Mouse (Mus musculus): ENCODE results near the gene Ccdc137. TPM values are rescaled to one million over a fixed set of nuclear protein-coding genes. Genes with fewer than 3 reads are reported as not detected.

Ccdc137 gene
- total and polyA plus RNA-seq, 2 experiments: 4.6 to 8.7 TPM

DNA sequence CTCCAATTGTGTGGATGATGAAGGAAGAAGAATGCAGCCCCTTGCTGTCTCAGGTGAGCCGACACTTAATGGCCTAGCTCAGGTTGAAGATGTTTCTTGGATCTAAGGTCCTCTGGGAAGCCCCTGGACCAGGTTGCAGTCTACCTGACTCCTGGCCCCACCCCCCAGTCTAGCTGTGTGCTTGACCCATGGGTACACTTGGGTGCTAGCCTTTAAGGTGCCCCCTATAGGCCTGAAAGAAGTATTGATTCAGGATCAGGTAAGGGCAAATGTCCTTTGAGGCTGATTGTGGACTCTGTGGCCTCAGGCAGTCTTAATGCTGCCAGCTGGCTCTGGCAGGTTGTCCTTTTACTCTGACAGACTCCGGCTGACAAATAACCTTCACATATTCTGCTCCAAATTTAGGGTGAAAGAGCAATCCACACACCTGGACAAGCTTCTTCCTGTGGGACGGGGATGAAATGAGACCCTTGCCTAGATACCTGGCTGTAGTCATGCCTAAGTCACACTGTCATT, 15.1 kb upstream of the Ccdc137 start:
- 49% methylated on average over 3 of the region's 3 CpGs for WGBS
- peak; percentile 91 for DNase-seq (ENCODE audit: extremely low read depth, low read depth, low spot score)
- H3K4me1 ChIP-seq (ENCODE audit: control insufficient read depth, insufficient read depth, low read length): peaks cover 13% of the 10 kb centered on the region
- TF ChIP-seq CTCF (IDR thresholded peaks at IDR 0.05; ENCODE audit: low read depth, low read length) (peak; percentile 37), POLR2A (IDR thresholded peaks at IDR 0.05; ENCODE audit: extremely low read depth, insufficient read depth, low read length) (no peak)
- peak overlapping the region; percentile 64 for H3K27ac ChIP-seq (replicated peaks; ENCODE audit: insufficient read depth, low read depth, low read length)
- H3K27me3 ChIP-seq (ENCODE audit: control insufficient read depth, insufficient read depth, low read length): no peaks in the 10 kb centered on the region
- H3K9ac ChIP-seq (ENCODE audit: low read depth, low read length): no peak overlapping the region
- H3K79me2 ChIP-seq (ENCODE audit: control insufficient read depth, insufficient read depth, low read length): no peaks in the 10 kb centered on the region
- H3K36me3 ChIP-seq (ENCODE audit: control insufficient read depth, insufficient read depth, low read length): no peaks in the 10 kb centered on the region
- no peak overlapping the region for H3K4me3 ChIP-seq (ENCODE audit: insufficient read depth, low read depth, low read length)

DNA sequence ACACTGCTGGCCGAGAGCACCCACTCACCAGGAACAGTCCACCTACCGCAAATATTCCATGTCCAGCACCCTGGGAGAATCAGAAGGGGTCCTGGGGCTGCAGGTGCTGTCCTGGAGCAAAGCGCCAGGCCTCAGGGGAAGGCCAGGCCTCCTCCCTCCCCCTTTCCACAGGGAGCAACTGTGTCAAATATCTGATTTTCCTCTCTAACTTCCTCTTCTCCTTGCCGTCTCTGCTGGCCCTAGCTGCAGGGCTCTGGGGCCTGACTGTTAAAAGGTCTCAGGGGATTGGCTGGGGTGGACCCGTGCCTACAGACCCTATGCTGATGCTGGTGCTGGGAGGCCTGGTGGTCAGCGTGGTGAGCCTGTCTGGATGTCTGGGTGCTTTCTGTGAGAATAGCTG, 13.8 kb upstream of the Ccdc137 start:
- H3K9ac ChIP-seq (ENCODE audit: low read depth, low read length): no peak overlapping the region

DNA sequence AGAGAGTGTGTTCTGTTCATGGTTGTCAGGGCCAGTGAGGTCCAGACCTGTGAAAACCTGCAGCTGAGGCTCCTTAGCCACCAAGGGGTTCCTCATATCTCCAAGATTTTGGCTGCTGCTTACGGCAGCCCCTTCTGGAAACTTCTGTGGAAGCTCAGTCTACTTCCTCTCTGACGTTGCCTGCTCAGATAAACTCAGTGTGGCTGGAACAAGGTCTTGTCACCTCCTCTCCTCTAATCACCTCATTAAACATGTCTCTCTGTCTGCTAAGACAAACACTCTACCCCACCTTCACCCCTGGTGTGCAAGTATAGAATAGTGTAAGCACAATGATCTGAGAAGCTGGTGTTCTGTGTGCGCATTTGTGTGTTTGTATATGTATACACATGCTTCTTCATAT, 12.4 kb upstream of the Ccdc137 start:
- Histone ChIP-seq H3K36me3 (ENCODE audit: control insufficient read depth, insufficient read depth, low read length) (no peaks in the 10 kb centered on the region), H3K27ac (replicated peaks; ENCODE audit: insufficient read depth, low read depth, low read length) (no peak overlapping the region), H3K9ac (ENCODE audit: low read depth, low read length) (no peak overlapping the region), H3K4me1 (ENCODE audit: control insufficient read depth, insufficient read depth, low read length) (peaks cover 9% of the 10 kb centered on the region), H3K4me3 (ENCODE audit: insufficient read depth, low read depth, low read length) (no peak overlapping the region), H3K79me2 (ENCODE audit: control insufficient read depth, insufficient read depth, low read length) (no peaks in the 10 kb centered on the region), H3K27me3 (ENCODE audit: control insufficient read depth, insufficient read depth, low read length) (no peaks in the 10 kb centered on the region)
- WGBS: 82% methylated on average over 3 of the region's 3 CpGs
- no peak for DNase-seq (ENCODE audit: extremely low read depth, low read depth, low spot score)
- TF ChIP-seq POLR2A (IDR thresholded peaks at IDR 0.05; ENCODE audit: extremely low read depth, insufficient read depth, low read length): no peak
- no peak for TF ChIP-seq CTCF (IDR thresholded peaks at IDR 0.05; ENCODE audit: low read depth, low read length)

More for the DNA sequence above, 13.8 kb upstream of the Ccdc137 start:
- H3K36me3 ChIP-seq (ENCODE audit: control insufficient read depth, insufficient read depth, low read length): no peaks in the 10 kb centered on the region
- no peaks in the 10 kb centered on the region for H3K79me2 ChIP-seq (ENCODE audit: control insufficient read depth, insufficient read depth, low read length)
- TF ChIP-seq CTCF (IDR thresholded peaks at IDR 0.05; ENCODE audit: low read depth, low read length) (no peak), POLR2A (IDR thresholded peaks at IDR 0.05; ENCODE audit: extremely low read depth, insufficient read depth, low read length) (no peak)
- no peak overlapping the region for H3K4me3 ChIP-seq (ENCODE audit: insufficient read depth, low read depth, low read length)
- 82% methylated on average over 6 of the region's 6 CpGs for WGBS
- no peak for DNase-seq (ENCODE audit: extremely low read depth, low read depth, low spot score)
- peaks cover 9% of the 10 kb centered on the region for H3K4me1 ChIP-seq (ENCODE audit: control insufficient read depth, insufficient read depth, low read length)
- no peaks in the 10 kb centered on the region for H3K27me3 ChIP-seq (ENCODE audit: control insufficient read depth, insufficient read depth, low read length)
- no peak overlapping the region for H3K27ac ChIP-seq (replicated peaks; ENCODE audit: insufficient read depth, low read depth, low read length)

DNA sequence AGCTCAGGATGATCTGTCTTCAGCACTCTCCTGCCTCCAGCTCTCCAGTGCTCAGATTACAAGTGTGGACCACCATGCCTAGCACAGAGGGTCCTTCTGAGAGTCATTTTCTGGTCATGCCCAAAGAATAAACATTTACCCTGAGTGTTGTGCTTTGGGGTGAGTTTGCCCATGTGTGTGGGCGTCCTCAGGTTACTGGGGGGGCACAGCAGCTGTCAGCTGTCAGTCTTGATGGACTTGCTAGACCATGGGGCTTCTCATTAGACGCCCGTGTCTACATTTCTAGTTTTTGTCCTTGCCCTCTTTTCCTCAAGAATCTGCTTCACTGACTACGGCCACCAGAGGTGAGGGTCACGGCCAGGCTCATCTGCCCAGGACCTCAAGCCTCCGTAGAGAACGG, 10.7 kb upstream of the Ccdc137 start:
- no peak overlapping the region for H3K27ac ChIP-seq (replicated peaks; ENCODE audit: insufficient read depth, low read depth, low read length)
- 92% methylated on average over 7 of the region's 7 CpGs for WGBS
- H3K9ac ChIP-seq (ENCODE audit: low read depth, low read length): no peak overlapping the region
- H3K4me3 ChIP-seq (ENCODE audit: insufficient read depth, low read depth, low read length): no peak overlapping the region
- H3K36me3 ChIP-seq (ENCODE audit: control insufficient read depth, insufficient read depth, low read length): no peaks in the 10 kb centered on the region
- H3K27me3 ChIP-seq (ENCODE audit: control insufficient read depth, insufficient read depth, low read length): no peaks in the 10 kb centered on the region
- no peaks in the 10 kb centered on the region for H3K79me2 ChIP-seq (ENCODE audit: control insufficient read depth, insufficient read depth, low read length)
- peaks cover 9% of the 10 kb centered on the region for H3K4me1 ChIP-seq (ENCODE audit: control insufficient read depth, insufficient read depth, low read length)
- DNase-seq (ENCODE audit: extremely low read depth, low read depth, low spot score): no peak
- TF ChIP-seq CTCF (IDR thresholded peaks at IDR 0.05; ENCODE audit: low read depth, low read length): no peak
- no peak for TF ChIP-seq POLR2A (IDR thresholded peaks at IDR 0.05; ENCODE audit: extremely low read depth, insufficient read depth, low read length)

DNA sequence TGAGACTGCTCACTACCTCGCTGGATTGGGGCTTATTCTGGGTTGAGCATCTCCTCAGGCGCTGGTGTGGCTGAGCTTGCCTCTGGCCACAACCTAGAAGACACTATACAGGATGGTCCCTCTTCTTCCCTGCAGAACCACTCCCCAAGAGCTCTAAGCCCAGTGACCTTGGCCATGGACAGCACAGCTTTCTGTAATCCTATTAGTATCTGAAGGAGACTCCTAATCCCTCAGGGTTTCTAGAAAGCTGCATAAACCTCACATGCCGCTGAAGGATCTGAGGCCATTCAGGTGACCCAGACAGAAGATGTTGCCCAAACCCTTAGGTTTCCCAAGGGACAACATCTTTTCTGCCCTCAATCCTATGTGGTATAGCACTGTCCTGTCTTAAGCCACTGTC, 5.7 kb upstream of the Ccdc137 start:
- no peak for DNase-seq (ENCODE audit: extremely low read depth, low read depth, low spot score)
- 83% methylated on average over 3 of the region's 3 CpGs for WGBS
- H3K4me3 ChIP-seq (ENCODE audit: insufficient read depth, low read depth, low read length): no peak overlapping the region
- no peaks in the 10 kb centered on the region for H3K27me3 ChIP-seq (ENCODE audit: control insufficient read depth, insufficient read depth, low read length)
- H3K36me3 ChIP-seq (ENCODE audit: control insufficient read depth, insufficient read depth, low read length): no peaks in the 10 kb centered on the region
- H3K9ac ChIP-seq (ENCODE audit: low read depth, low read length): no peak overlapping the region
- H3K79me2 ChIP-seq (ENCODE audit: control insufficient read depth, insufficient read depth, low read length): no peaks in the 10 kb centered on the region
- no peak overlapping the region for H3K27ac ChIP-seq (replicated peaks; ENCODE audit: insufficient read depth, low read depth, low read length)
- no peaks in the 10 kb centered on the region for H3K4me1 ChIP-seq (ENCODE audit: control insufficient read depth, insufficient read depth, low read length)
- TF ChIP-seq POLR2A (IDR thresholded peaks at IDR 0.05; ENCODE audit: extremely low read depth, insufficient read depth, low read length): no peak
- no peak for TF ChIP-seq CTCF (IDR thresholded peaks at IDR 0.05; ENCODE audit: low read depth, low read length)

DNA sequence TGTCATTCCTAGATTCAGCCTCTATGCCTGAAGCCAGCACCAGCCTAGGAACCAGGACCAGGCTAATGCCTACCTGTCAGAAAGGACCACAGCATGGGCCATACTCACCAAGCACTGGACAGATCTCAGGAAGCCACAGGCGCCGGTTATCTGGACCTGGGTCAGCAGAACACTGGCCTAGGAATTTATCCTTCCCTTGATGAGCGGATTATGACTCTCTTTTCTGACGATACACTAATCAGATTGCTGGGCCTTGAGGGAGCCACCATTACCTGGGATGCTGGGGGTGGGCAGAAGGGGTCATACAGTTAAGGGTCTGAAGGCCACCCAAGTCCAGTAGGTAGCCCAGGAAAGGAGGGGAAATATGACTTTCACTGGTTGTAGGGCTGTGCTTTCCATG, 4.6 kb upstream of the Ccdc137 start, which contains the start of gene Pde6g:
Gene Pde6g (minus strand): TSS at position 195 of the 400 bp plus-strand sequence.
- H3K27me3 ChIP-seq (ENCODE audit: control insufficient read depth, insufficient read depth, low read length): no peaks in the 10 kb centered on the region
- H3K27ac ChIP-seq (replicated peaks; ENCODE audit: insufficient read depth, low read depth, low read length): no peak within 1 kb of the TSS
- TF ChIP-seq POLR2A (IDR thresholded peaks at IDR 0.05; ENCODE audit: extremely low read depth, insufficient read depth, low read length): no peak
- TF ChIP-seq CTCF (IDR thresholded peaks at IDR 0.05; ENCODE audit: low read depth, low read length): no peak
- DNase-seq (ENCODE audit: extremely low read depth, low read depth, low spot score): no peak
- no peak within 1 kb of the TSS for H3K4me3 ChIP-seq (ENCODE audit: insufficient read depth, low read depth, low read length)
- H3K36me3 ChIP-seq (ENCODE audit: control insufficient read depth, insufficient read depth, low read length): no peaks in the 10 kb centered on the region
- H3K4me1 ChIP-seq (ENCODE audit: control insufficient read depth, insufficient read depth, low read length): peaks cover 1% of the 10 kb centered on the region; the same call in 1 of the 2 replicates
- H3K9ac ChIP-seq (ENCODE audit: low read depth, low read length): no peak within 1 kb of the TSS
- 0 out of 2 replicates have a peak, but pooled peaks cover 2% of the 10 kb centered on the region for H3K79me2 ChIP-seq (ENCODE audit: control insufficient read depth, insufficient read depth, low read length)
- WGBS: 84% methylated on average over 4 of the region's 4 CpGs
